Mouse (Mus musculus) E14TG2a.4 (cell line): Measurements from ENCODE around the gene Tubgcp4.

Experiments used
- CTCF ChIP-seq: conservative IDR thresholded peaks from 2 replicates; pipeline ENCODE4 v1.5.1; 2014; ENCODE audit warnings: low read length
- POU5F1 ChIP-seq: IDR thresholded peaks from 2 replicates; pipeline ENCODE4 v1.6.1; 2014; ENCODE audit warnings: low read length, borderline replicate concordance

DNA sequence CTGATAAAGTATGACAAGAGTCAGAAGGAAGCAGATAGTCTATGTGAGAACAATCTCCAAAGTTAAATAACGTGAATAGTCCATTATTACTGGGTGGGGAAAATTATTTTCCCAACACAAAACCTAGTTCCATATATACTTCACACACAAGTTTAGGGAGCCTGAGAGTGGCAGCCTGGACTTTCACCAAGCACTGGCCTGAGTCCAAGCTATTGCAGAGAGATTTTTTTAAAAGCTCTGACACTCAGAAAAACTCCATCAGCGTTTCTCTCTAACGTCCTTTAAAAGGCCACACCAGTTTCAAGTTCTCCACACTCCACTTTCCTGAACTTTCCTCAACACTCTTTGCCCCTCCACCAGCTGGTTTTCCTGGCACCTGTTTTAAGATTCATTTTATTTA is 44.0 kb downstream of the Tubgcp4 start:
- TF ChIP-seq CTCF (no peak), POU5F1 (no peak)
